Mouse (Mus musculus) neural tube, embryonic 14.5 days (tissue): ENCODE data around the gene Ifi27l2a. TPM values are rescaled to one million over a fixed set of nuclear protein-coding genes. Genes with fewer than 3 reads are reported as not detected.
"Not testable (repeated sequence)": the region's sequence is repeated elsewhere in the genome, so short reads cannot be mapped to it uniquely, and the experiment has no call there.

Experiments
- ATAC-seq: fragments of 200-750 bp; cut with Nextera tagmentation; 2 replicates; pipeline ENCODE4 v1.8.0; 2017; ENCODE audit warnings: low read depth, mild to moderate bottlenecking, moderate TSS enrichment, moderate library complexity
- H3K27ac ChIP-seq: fragments of 300-500 bp; sonication (generic); 2 replicates; pipeline ENCODE4 v1.5.1; 2014; ENCODE audit warnings: low read depth, mild to moderate bottlenecking, control low read depth, low read length, moderate library complexity, mixed read lengths
- H3K27me3 ChIP-seq: fragments of 300-500 bp; sonication (generic); 2 replicates; pipeline ENCODE4 v1.6.1; 2014; ENCODE audit warnings: low read length; ENCODE audit not compliant: control insufficient read depth, insufficient read depth
- H3K36me3 ChIP-seq: fragments of 300-500 bp; sonication (generic); 2 replicates; pipeline ENCODE4 v1.6.1; 2014; ENCODE audit warnings: low read length, mixed read lengths; ENCODE audit not compliant: control insufficient read depth, insufficient read depth
- H3K4me1 ChIP-seq: fragments of 300-500 bp; sonication (generic); 2 replicates; pipeline ENCODE4 v1.6.1; 2014; ENCODE audit warnings: low read length; ENCODE audit not compliant: control insufficient read depth, insufficient read depth
- H3K4me2 ChIP-seq: fragments of 300-500 bp; sonication (generic); 2 replicates; pipeline ENCODE4 v1.6.1; 2014; ENCODE audit warnings: mild to moderate bottlenecking, low read depth, low read length, control low read depth
- H3K4me3 ChIP-seq: fragments of 300-500 bp; sonication (generic); 2 replicates; pipeline ENCODE4 v1.5.1; 2014; ENCODE audit warnings: low read depth, low read length, control low read depth, mixed read lengths
- H3K9ac ChIP-seq: fragments of 300-500 bp; sonication (generic); replicated peaks from 2 replicates; pipeline ENCODE4 v1.6.1; 2014; ENCODE audit warnings: low read depth, mild to moderate bottlenecking, control low read depth, low read length, mixed read lengths
- H3K9me3 ChIP-seq: fragments of 300-500 bp; sonication (generic); 2 replicates; pipeline ENCODE4 v1.6.1; 2016; ENCODE audit warnings: low read length; ENCODE audit not compliant: control insufficient read depth
- WGBS: fragments of 180-500 bp; shearing (Covaris S2); extraction: QIAGEN DNeasy Blood & Tissue Kit; methylation state at CpG from one replicate; pipeline ENCODE4 v1.1.7; 2014; 5-methylcytosine and 5-hydroxymethylcytosine counted together
- polyA plus RNA-seq: library from polyadenylated mRNA; unstranded; fragments of >200 nt; fragmentation: Nextera tagmentation; extraction: Ambion mirVana; gene quantifications from 2 replicates; pipeline ENCODE4 v1.2.1, GENCODE M21; 2014

Gene Ifi27l2a
- 4.9 TPM in 1 of 2 replicates, not detected in the other for polyA plus RNA-seq

DNA sequence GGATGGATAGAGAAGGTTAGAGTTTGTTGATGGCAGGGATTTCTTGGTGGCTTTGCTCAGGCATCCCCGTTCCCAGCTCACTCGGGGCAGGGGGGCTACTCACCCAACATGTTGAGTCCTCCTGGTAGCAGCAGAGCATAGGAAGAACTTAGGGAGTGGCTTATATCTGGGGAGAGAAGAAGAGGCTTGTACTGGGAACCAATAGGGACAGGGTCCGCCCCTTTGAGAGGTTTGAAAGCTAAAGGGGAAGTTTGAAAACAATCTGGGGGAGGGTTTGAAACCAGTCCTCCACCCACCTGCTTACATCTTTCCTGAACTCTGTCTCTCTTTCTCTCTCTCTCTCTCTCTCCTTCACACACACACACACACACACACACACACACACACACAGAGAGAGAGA lies at the start of gene Ifi27l2a:
Gene Ifi27l2a (minus strand): TSS at position 157 of the 400 bp plus-strand sequence.
- no peak for ATAC-seq
- 55% methylated on average over 3 of the region's 3 CpGs for WGBS
- Histone ChIP-seq H3K27ac (no peak within 1 kb of the TSS), H3K9me3 (no peaks in the 10 kb centered on the region), H3K27me3 (no peaks in the 10 kb centered on the region), H3K36me3 (no peaks in the 10 kb centered on the region), H3K4me2 (no peak within 1 kb of the TSS), H3K4me1 (no peaks in the 10 kb centered on the region), H3K9ac (no peak within 1 kb of the TSS), H3K4me3 (no peak within 1 kb of the TSS)

DNA sequence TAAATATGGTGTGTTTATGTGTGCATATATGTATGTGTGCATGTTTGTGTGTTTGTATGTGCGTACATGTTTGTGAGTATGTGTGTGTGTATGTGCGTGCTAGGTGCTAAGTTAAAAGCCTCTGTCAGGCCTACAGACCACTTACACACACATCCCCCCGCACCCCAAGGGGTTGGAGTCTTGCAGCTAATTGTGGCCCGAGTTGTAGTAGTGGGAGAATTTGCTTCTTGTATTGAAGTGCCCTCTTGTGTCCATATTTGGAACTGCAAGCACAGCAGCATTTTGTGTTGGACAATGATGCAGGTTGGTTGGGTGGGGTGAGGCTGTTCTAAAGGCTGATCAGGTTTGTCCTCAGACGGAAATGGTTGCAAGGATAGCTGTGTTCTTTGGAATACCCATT lies 49.3 kb upstream of the Ifi27l2a start:
- no peak overlapping the region for H3K4me2 ChIP-seq
- H3K9me3 ChIP-seq = no peaks in the 10 kb centered on the region
- no peak for ATAC-seq
- H3K9ac ChIP-seq = no peak overlapping the region
- H3K27me3 ChIP-seq = no peaks in the 10 kb centered on the region
- 39% methylated on average over 5 of the region's 5 CpGs for WGBS
- H3K36me3 ChIP-seq = no peaks in the 10 kb centered on the region
- no peaks in the 10 kb centered on the region for H3K4me1 ChIP-seq
- H3K27ac ChIP-seq = no peak overlapping the region
- no peak overlapping the region for H3K4me3 ChIP-seq

DNA sequence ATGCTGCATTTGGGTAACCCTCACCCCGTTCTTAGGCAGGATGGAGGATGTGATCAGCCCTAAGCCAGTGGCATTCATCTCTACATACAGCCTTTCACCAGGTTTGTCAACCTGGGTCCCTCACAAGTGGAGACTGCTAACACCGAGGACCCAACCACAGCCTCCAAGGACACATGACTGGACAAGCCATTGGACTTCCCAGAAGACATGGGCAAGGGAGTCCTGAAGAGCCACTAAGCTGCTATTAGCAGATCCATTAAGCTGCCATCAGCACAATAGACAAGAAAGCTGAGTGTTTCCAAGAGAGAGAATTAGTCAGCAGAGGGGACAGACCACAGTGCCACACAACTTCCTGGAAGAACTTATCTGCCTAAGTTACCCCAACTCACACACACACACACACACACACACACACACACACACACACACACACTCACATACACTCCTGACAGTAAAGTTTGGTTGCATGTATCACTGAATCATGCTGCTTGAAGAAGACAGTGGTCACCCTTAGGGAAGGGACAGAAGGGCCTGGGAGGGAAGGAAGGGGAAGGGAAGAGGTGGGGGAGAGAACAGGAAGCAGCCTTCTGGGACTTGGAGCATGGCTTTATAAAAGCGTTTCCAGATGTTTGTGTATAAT lies 47.7 kb upstream of the Ifi27l2a start:
- H3K9me3 ChIP-seq = no peaks in the 10 kb centered on the region
- H3K36me3 ChIP-seq = no peaks in the 10 kb centered on the region
- no peaks in the 10 kb centered on the region for H3K4me1 ChIP-seq
- ATAC-seq = no peak
- H3K9ac ChIP-seq = no peak overlapping the region
- H3K27ac ChIP-seq = no peak overlapping the region
- H3K4me2 ChIP-seq = no peak overlapping the region
- H3K27me3 ChIP-seq = no peaks in the 10 kb centered on the region
- 79% methylated on average over 3 of the region's 3 CpGs for WGBS
- H3K4me3 ChIP-seq = no peak overlapping the region

DNA sequence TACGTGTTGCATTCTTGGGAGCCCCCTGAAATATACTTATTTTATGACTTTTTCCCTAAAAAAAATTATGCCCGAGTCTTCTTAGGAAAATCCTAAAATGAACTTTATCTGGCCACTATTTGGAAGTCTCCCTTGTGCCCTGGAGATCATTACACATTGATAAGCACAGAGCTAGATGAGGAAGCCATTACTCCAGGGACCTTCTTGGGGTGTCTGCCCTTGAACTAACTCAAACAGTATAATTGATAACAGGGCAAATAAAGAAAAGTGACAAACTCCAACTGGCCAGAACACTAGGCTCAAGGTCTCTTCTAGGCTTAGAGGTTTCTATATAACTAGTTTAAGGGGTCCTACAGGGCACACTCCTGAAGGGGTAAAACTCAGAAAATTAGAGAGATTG lies 44.3 kb upstream of the Ifi27l2a start:
- Histone ChIP-seq H3K27ac (no peak overlapping the region), H3K4me2 (no peak overlapping the region), H3K36me3 (no peaks in the 10 kb centered on the region), H3K9me3 (no peaks in the 10 kb centered on the region), H3K27me3 (no peaks in the 10 kb centered on the region), H3K4me3 (no peak overlapping the region), H3K4me1 (no peaks in the 10 kb centered on the region), H3K9ac (no peak overlapping the region)
- ATAC-seq = no peak
- 67% methylated on average over 2 of the region's 2 CpGs for WGBS

DNA sequence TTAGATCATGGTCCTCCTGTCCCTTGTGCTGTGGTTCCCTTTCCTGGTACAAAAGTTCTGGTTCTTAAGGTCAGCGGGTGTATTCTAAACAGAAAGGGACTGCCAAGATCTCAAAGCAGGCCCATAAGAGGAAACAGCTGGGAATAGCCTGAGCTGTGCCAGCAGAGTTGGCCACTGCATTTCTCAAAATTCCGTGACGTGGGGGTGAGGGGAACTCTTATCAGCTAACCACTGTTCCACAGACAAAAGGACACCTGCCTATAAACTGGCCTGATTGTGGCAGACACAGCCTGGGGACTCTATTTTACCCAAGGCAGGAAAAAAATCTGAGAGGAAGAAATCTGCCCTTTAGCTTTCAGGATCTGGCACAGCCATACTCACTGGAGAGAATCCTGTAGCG lies 43.8 kb upstream of the Ifi27l2a start:
- Histone ChIP-seq H3K4me1 (no peaks in the 10 kb centered on the region), H3K9ac (no peak overlapping the region), H3K27me3 (no peaks in the 10 kb centered on the region), H3K4me2 (no peak overlapping the region), H3K36me3 (no peaks in the 10 kb centered on the region), H3K27ac (no peak overlapping the region), H3K9me3 (no peaks in the 10 kb centered on the region), H3K4me3 (no peak overlapping the region)
- no peak for ATAC-seq
- 73% methylated on average over 4 of the region's 4 CpGs for WGBS

DNA sequence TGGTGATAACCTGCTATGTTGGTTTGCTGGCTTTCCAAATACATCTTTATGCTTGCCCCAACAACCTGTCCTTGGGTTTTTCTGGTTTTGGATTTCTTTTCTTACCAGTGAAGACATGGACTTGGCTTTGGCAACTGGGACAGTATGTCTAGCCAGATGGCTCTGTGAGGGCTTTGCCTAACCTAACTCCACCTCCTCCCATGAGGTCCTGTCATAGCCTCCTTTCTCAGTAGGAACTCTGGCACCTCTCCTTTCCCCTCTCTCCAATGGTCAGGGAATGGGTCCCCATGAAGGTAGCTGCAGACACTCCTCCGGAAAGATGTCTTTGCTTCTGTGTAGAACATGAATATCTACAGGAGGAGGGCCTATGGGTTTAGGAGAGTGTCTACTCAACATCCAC lies 43.2 kb upstream of the Ifi27l2a start:
- WGBS = 76% methylated on average over 1 of the region's 1 CpGs
- Histone ChIP-seq H3K4me3 (no peak overlapping the region), H3K27me3 (no peaks in the 10 kb centered on the region), H3K9me3 (no peaks in the 10 kb centered on the region), H3K36me3 (no peaks in the 10 kb centered on the region), H3K27ac (no peak overlapping the region), H3K4me2 (no peak overlapping the region), H3K4me1 (no peaks in the 10 kb centered on the region), H3K9ac (no peak overlapping the region)
- no peak for ATAC-seq

DNA sequence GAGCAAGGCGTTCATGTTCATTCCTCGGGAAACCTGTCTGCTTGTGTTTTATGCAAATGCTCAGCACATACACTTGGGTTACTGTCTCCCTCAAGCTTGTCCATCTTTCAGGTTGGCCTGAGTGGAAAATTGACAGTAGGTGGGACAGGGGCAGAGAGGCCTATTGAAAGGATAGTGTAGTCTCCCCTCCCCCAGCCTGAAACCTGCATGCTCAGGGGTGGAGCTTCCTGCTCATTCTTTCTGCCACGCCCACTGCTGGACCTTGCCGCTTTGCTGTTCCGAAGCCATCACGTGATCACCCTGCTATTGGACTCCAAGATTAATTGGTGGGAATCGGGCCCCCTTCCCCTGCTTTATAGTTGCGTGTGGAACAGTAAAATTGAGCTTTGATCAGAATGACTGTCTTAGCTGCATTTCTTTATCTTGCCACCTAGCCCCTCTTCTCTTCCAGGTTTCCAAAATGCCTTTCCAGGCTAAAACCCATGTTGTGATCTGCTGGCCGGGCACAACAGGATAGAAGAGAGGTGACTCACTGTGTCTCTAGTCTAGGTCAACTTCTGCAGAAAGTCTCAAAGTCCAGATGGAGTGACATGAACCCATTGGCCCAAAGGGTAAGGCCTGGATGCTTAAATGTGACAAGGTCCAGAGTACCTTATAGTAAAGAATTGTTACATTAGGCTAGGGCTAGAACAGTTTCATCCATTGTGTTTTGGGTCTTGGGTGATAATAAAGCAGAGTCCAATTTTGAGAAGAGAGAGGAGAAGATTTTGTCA lies 40.9 kb upstream of the Ifi27l2a start:
- not testable (repeated sequence) for ATAC-seq, H3K27me3 ChIP-seq, H3K4me2 ChIP-seq, H3K36me3 ChIP-seq, H3K4me3 ChIP-seq, H3K9me3 ChIP-seq, H3K27ac ChIP-seq, H3K9ac ChIP-seq, H3K4me1 ChIP-seq
- 58% methylated on average over 9 of the region's 9 CpGs for WGBS

DNA sequence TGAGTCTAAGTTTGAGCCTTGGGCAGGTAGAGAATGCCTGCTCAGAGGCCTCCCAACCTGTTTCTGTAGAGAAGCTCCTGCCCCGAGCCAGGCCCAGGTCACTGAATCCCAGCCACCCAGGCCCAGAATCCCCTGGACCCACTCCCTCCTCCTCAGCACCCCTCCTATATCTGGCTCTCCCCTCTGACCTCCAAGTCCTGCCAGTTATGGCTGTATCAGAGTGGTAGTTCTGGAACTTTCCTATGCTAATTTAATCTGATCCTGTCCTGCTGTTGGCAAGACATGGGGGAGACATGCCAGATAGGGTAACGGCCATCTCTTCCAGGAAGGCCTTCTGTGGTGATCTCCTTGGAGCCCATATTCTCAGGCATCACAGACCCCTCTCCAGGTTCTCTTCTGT lies 39.3 kb upstream of the Ifi27l2a start:
- H3K27me3 ChIP-seq = no peaks in the 10 kb centered on the region
- H3K9ac ChIP-seq = no peak overlapping the region
- H3K9me3 ChIP-seq = no peaks in the 10 kb centered on the region
- no peak for ATAC-seq
- no peaks in the 10 kb centered on the region for H3K4me1 ChIP-seq
- WGBS = 87% methylated on average over 2 of the region's 2 CpGs
- no peak overlapping the region for H3K4me3 ChIP-seq
- H3K4me2 ChIP-seq = no peak overlapping the region
- no peak overlapping the region for H3K27ac ChIP-seq
- no peaks in the 10 kb centered on the region for H3K36me3 ChIP-seq

DNA sequence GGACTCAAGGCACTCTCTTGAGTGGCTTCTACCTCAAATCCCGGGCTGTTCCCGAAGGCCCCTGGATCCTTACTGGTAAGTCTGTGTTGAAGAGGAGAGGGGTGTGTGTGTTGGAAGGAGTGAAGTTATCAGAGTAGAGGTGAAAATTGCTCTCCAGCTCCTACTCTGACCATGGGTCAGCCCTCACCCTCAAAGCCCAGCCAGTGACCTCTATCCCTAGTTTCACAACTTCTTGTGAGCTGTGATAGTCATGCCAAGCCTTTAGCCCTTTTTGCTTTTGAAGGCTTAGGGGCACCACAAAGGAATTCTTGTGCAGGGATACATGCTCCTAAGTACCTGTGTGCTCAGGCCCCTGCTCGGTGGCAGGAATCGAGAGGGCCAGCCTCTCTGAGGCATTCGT lies 38.2 kb upstream of the Ifi27l2a start:
- H3K4me1 ChIP-seq = no peaks in the 10 kb centered on the region
- no peaks in the 10 kb centered on the region for H3K9me3 ChIP-seq
- no peak overlapping the region for H3K4me3 ChIP-seq
- no peak overlapping the region for H3K27ac ChIP-seq
- H3K27me3 ChIP-seq = no peaks in the 10 kb centered on the region
- no peaks in the 10 kb centered on the region for H3K36me3 ChIP-seq
- ATAC-seq = no peak
- 76% methylated on average over 5 of the region's 5 CpGs for WGBS
- H3K9ac ChIP-seq = no peak overlapping the region
- no peak overlapping the region for H3K4me2 ChIP-seq
